Mouse (Mus musculus) olfactory bulb, adult 2 months (tissue): ENCODE measurements at regions not wholly inside any gene's neighbourhood (a gene's known extent, or its start where the extent isn't known, plus 50 kb on each side); places are given as distances from the start of the nearest gene placed in this dataset.

Experiments used
- H3K27ac ChIP-seq: fragments of 200-500 bp; 2 replicates; pipeline ENCODE4 v1.5.1; 2012; ENCODE audit warnings: low read depth, low read length; ENCODE audit not compliant: insufficient read depth
- H3K4me1 ChIP-seq: fragments of 200-500 bp; 2 replicates; pipeline ENCODE4 v1.6.1; 2012; ENCODE audit warnings: low read length; ENCODE audit not compliant: control insufficient read depth, insufficient read depth
- H3K4me3 ChIP-seq: fragments of 200-500 bp; 2 replicates; pipeline ENCODE4 v1.5.1; 2012; ENCODE audit warnings: mild to moderate bottlenecking, low read depth, low read length, moderate library complexity; ENCODE audit not compliant: insufficient read depth
- CTCF ChIP-seq: fragments of 200-500 bp; IDR thresholded peaks from 2 replicates; pipeline ENCODE4 v1.5.1; 2012; ENCODE audit warnings: low read depth, mild to moderate bottlenecking, low read length, moderate library complexity; ENCODE audit not compliant: insufficient read depth
- POLR2A ChIP-seq: fragments of 200-500 bp; IDR thresholded peaks from 2 replicates; pipeline ENCODE4 v1.6.1; 2012; ENCODE audit warnings: mild to moderate bottlenecking, low read depth, low read length, moderate library complexity; ENCODE audit not compliant: insufficient read depth
- WGBS: fragments of 180-500 bp; shearing (Covaris S2); methylation state at CpG from one replicate; pipeline ENCODE4 v1.1.7; 2018; 5-methylcytosine and 5-hydroxymethylcytosine counted together

DNA sequence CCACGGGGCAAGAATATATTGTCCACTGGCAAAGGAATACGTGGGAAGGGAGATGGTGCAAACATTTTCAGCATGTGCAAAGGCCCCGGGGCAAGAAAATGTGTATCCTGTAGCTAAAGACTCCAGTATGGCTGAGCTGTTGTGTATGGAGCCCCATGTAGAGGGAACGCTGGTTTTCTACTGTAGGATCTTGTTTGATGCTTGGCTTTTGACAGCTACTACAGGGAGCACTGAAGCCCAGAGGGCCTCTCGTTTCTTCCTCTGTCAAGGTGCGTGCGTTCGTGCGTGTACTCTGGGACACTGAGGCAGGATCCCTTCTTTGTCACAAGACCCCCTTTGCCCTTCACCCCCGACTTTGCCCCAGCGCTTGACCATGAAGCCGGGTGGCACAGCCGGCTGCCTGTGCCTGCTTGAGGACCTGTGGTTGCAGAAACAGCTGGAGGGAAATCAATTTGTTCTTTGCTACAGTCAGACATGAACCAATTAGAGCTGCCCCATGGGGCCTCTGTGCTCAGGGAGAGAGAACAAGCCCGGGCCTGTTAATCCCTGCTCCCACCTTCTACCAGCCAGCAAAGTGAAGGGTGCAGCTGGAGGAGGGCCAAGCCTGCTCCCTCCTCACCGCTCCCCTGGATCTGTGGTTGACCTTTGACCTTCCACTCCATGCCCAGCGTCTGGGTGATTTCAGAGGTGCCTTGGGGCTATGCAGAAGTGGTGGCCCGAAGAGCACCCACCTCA, 329.5 kb upstream of the Dio3 start:
- H3K27ac ChIP-seq: no peak overlapping the region
- TF ChIP-seq POLR2A (no peak), CTCF (no peak)
- H3K4me3 ChIP-seq: no peak overlapping the region
- WGBS: 80% methylated on average over 17 of the region's 17 CpGs
- no peaks in the 10 kb centered on the region for H3K4me1 ChIP-seq

GRCm38 (mm10) chr12:109950632-109951031, 328.2 kb upstream of the Dio3 start:
- Histone ChIP-seq H3K27ac (no peak overlapping the region), H3K4me3 (no peak overlapping the region), H3K4me1 (no peaks in the 10 kb centered on the region)
- WGBS: 85% methylated on average over 6 of the region's 6 CpGs
- no peak for TF ChIP-seq CTCF
- TF ChIP-seq POLR2A: no peak

DNA sequence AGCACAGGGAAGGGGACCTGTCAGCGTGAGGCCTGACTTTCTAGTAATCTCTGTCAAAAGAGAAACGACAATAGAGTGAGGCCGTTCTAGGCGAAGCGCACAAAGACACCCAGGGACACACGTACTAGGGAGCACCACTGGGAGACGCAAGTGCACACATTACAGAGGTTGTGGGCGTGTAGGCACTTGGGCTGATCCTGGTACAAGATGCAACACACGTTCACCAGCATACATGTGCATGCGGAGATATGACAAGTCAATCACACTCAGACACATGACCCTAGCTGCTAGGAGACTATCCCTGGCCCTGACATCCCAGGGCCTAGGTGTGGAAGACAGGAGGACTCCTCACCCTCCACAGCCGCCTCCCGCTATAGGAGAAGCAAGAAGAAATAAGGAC, 327.4 kb upstream of the Dio3 start:
- Histone ChIP-seq H3K27ac (no peak overlapping the region), H3K4me3 (no peak overlapping the region), H3K4me1 (no peaks in the 10 kb centered on the region)
- WGBS: 90% methylated on average over 12 of the region's 12 CpGs
- TF ChIP-seq POLR2A (no peak), CTCF (no peak)

DNA sequence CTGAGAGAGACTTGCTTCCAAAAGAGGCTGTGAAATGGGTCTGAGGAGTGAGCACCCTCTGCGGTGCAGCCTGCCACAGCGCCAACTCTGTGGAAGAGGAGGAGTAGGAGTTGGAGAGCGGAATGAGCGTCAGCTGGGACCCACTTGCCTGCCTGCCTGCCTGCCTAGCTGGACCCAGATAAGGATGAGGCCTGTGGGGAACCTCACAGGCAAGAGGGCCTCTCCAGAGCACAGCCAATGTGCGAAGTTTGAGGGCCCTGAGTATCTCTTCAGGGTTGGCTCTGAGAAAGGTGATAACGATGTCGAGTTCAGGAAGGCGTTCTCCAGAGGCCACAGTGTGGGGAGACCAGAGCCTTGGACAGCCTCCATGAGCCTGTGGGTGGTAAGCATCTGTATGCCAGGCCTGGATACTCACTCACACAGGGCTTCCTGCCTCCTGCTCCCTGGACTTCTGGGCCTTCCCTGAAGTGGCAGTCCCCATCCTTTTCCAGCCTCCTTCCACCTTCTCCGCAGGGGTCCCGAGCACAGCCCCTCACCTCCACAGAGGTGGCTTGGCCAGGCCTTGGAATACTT, 326.9 kb upstream of the Dio3 start:
- TF ChIP-seq CTCF: no peak
- no peak for TF ChIP-seq POLR2A
- Histone ChIP-seq H3K4me3 (no peak overlapping the region), H3K27ac (no peak overlapping the region), H3K4me1 (no peaks in the 10 kb centered on the region)
- WGBS: 77% methylated on average over 10 of the region's 10 CpGs

DNA sequence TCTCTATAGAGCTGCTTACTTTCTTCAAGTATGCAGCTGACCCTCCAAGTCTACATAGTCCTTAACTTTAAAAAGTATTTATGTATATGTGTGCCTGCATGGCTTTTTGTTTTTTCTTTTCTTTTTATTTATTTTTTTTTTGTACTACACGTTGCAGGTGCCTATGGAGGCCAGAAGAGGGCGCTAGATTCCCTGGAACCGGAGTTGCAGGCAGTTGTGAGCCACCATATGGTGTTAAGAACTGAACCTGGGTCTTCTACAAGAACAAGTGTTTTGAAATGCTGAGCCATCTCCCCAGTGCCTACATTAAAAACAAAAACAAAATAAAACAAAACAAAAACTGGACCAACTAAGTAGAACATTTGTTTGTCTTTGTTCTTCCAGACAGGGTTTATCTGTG, 325.9 kb upstream of the Dio3 start:
- Histone ChIP-seq H3K4me1 (no peaks in the 10 kb centered on the region), H3K27ac (no peak overlapping the region), H3K4me3 (no peak overlapping the region)
- TF ChIP-seq CTCF (no peak), POLR2A (no peak)
- WGBS: 72% methylated on average over 3 of the region's 3 CpGs

GRCm38 (mm10) chr12:109957305-109957704, 321.6 kb upstream of the Dio3 start:
- TF ChIP-seq CTCF: no peak
- no peak for TF ChIP-seq POLR2A
- 60% methylated on average over 3 of the region's 3 CpGs for WGBS
- no peak overlapping the region for H3K27ac ChIP-seq
- no peak overlapping the region for H3K4me3 ChIP-seq
- H3K4me1 ChIP-seq: no peaks in the 10 kb centered on the region

DNA sequence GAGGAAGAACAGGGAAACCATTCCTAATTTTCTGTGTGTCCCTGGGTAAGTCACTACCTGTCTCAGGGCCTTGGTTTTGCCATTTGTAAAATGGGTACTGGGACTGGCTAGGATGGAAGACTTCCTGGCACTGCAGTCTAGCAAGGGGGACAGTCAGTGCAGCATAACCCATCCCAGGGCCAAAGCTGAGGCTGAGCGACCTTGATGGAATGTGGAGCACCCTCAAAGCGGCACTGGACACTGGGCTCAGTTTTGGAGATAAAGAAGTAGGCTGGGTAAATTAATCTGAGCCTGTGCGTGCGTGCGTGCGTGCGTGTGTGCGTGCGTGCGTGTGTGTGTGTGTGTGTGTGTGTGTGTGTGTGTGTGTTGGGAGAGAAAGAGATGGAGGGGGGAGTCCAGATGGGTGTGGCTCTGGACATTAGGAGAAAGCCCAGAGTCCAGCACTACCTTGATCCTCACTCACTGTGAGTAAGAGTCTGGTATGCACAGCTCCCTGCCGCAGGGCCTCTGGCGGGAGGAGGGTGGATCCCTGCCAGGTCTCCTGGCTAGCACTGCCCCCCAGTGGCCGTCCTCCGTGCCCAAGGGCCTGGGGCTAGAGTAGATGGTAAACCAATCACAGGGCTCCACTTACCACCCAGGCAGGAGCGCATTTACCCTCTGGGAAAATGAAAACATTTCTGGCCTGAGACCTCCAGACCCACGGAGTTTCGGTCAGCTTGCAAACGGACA, 320.3 kb upstream of the Dio3 start:
- peak; percentile 45; the same call in 1 of the 2 replicates for TF ChIP-seq CTCF
- no peak for TF ChIP-seq POLR2A
- H3K4me3 ChIP-seq: no peak overlapping the region
- 62% methylated on average over 18 of the region's 18 CpGs for WGBS

GRCm38 (mm10) chr12:109966776-109967175, 312.1 kb upstream of the Dio3 start:
- Histone ChIP-seq H3K4me1 (peaks cover 8% of the 10 kb centered on the region), H3K4me3 (no peak overlapping the region), H3K27ac (no peak overlapping the region)
- TF ChIP-seq CTCF (no peak), POLR2A (no peak)
- WGBS: 95% methylated on average over 12 of the region's 12 CpGs

More for the DNA sequence above, 320.3 kb upstream of the Dio3 start:
- Histone ChIP-seq H3K27ac (no peak overlapping the region), H3K4me1 (no peaks in the 10 kb centered on the region)

- Histone ChIP-seq H3K4me1 (peaks cover 15% of the 10 kb centered on the region), H3K4me3 (no peak overlapping the region), H3K27ac (no peak overlapping the region)
- no peak for TF ChIP-seq POLR2A
- TF ChIP-seq CTCF: no peak
- WGBS: 65% methylated on average over 7 of the region's 7 CpGs
Observed at GRCm38 (mm10) chr12:109968303-109968702, 310.6 kb upstream of the Dio3 start.
